15 mouse cellular contexts compared by ENCODE assay signal in genomic region chr1:184059814-184060213, GRCm38 (mm10). TPM values are rescaled to one million over a fixed set of nuclear protein-coding genes. Genes with fewer than 3 reads are reported as not detected.
DNase-seq lines count a peak whose midpoint lies in the region; ATAC-seq and TF ChIP-seq lines count a peak whose summit lies in the region.
"Had no signal": no experiment of that assay in that cellular context is flagged by ENCODE, and none has a peak within 500 bp of the region (broad histone marks: within the 10 kb centered on the region; RNA-seq: fewer than 3 reads in every experiment).

No protein-coding gene starts in this region.

- H3K36me3 ChIP-seq in limb, embryonic 13.5 days: no peaks in the 10 kb centered on the region
- no peaks in the 10 kb centered on the region for H3K36me3 ChIP-seq in limb, embryonic 10.5 days
- H3K36me3 ChIP-seq in C2C12 (ENCODE audit: control insufficient read depth, insufficient read depth): peaks cover 30% of the 10 kb centered on the region
- no peaks in the 10 kb centered on the region for H3K36me3 ChIP-seq in limb, embryonic 15.5 days
- no peaks in the 10 kb centered on the region for H3K36me3 ChIP-seq in forebrain, embryonic 14.5 days (ENCODE audit: control insufficient read depth, insufficient read depth, low read length)
- H3K36me3 ChIP-seq: embryonic facial prominence, embryonic 12.5 days had no signal

- ATAC-seq in limb, embryonic 13.5 days (ENCODE audit: low FRiP score, low read depth): peak; percentile 40; the same call in 1 of the 2 replicates
- no peak for ATAC-seq in limb, embryonic 15.5 days (ENCODE audit: insufficient number of reproducible peaks, low FRiP score, low TSS enrichment, low read depth)
- ATAC-seq in forebrain, embryonic 14.5 days: no peak
- ATAC-seq: inflammation-experienced regulatory T-cells, adult 6 months had no signal

- H3K4me3 ChIP-seq in gastrocnemius, adult 2 months: no peak overlapping the region
- no peak overlapping the region for H3K4me3 ChIP-seq in limb, embryonic 13.5 days
- H3K4me3 ChIP-seq in limb, embryonic 10.5 days: no peak overlapping the region
- no peak overlapping the region for H3K4me3 ChIP-seq in C2C12 (ENCODE audit: insufficient read depth, poor library complexity, severe bottlenecking)
- H3K4me3 ChIP-seq in limb, embryonic 15.5 days: no peak overlapping the region
- H3K4me3 ChIP-seq in forebrain, embryonic 14.5 days (ENCODE audit: low read depth, low read length): no peak overlapping the region
- H3K4me3 ChIP-seq: embryonic facial prominence, embryonic 12.5 days had no signal

- peaks cover 91% of the 10 kb centered on the region for H3K79me2 ChIP-seq in C2C12 (ENCODE audit: control insufficient read depth, insufficient read depth)

- no peaks in the 10 kb centered on the region for H3K9me3 ChIP-seq in limb, embryonic 13.5 days
- no peaks in the 10 kb centered on the region; the same call in 1 of the 2 replicates for H3K9me3 ChIP-seq in limb, embryonic 10.5 days (replicated peaks)
- no peaks in the 10 kb centered on the region for H3K9me3 ChIP-seq in limb, embryonic 15.5 days
- H3K9me3 ChIP-seq in forebrain, embryonic 14.5 days (replicated peaks; ENCODE audit: control insufficient read depth, low read length): no peaks in the 10 kb centered on the region
- H3K9me3 ChIP-seq: embryonic facial prominence, embryonic 12.5 days had no signal

- intact Hi-C loops in gastrocnemius, adult 2 months (cut with DNase I): no loop called here
- intact Hi-C loops in gastrocnemius, postnatal 36 days (cut with DNase I): no loop called here

- H3K27ac ChIP-seq in gastrocnemius, adult 2 months: peak overlapping the region; percentile 82
- no peak overlapping the region for H3K27ac ChIP-seq in limb, embryonic 13.5 days
- H3K27ac ChIP-seq in limb, embryonic 10.5 days: no peak overlapping the region
- H3K27ac ChIP-seq in limb, embryonic 15.5 days: peak overlapping the region; percentile 18; the same call in 1 of the 2 replicates
- H3K27ac ChIP-seq in forebrain, embryonic 14.5 days (ENCODE audit: low read depth, low read length): no peak overlapping the region

- H3K4me2 ChIP-seq in limb, embryonic 13.5 days (replicated peaks): no peak overlapping the region
- no peak overlapping the region for H3K4me2 ChIP-seq in limb, embryonic 15.5 days
- H3K4me2 ChIP-seq in forebrain, embryonic 14.5 days (ENCODE audit: low read length): no peak overlapping the region
- H3K4me2 ChIP-seq: embryonic facial prominence, embryonic 12.5 days had no signal

- no peak overlapping the region for H3K9ac ChIP-seq in limb, embryonic 13.5 days
- no peak overlapping the region for H3K9ac ChIP-seq in limb, embryonic 15.5 days
- no peak overlapping the region for H3K9ac ChIP-seq in forebrain, embryonic 14.5 days (ENCODE audit: low read length)
- H3K9ac ChIP-seq: embryonic facial prominence, embryonic 12.5 days had no signal

- H3K27me3 ChIP-seq in limb, embryonic 13.5 days: no peaks in the 10 kb centered on the region
- no peaks in the 10 kb centered on the region for H3K27me3 ChIP-seq in limb, embryonic 10.5 days (ENCODE audit: low read depth, poor library complexity, severe bottlenecking)
- H3K27me3 ChIP-seq in C2C12 (ENCODE audit: control insufficient read depth, insufficient read depth, insufficient read length): no peaks in the 10 kb centered on the region
- H3K27me3 ChIP-seq in limb, embryonic 15.5 days: no peaks in the 10 kb centered on the region
- H3K27me3 ChIP-seq in forebrain, embryonic 14.5 days (replicated peaks; ENCODE audit: control insufficient read depth, insufficient read depth, low read length): no peaks in the 10 kb centered on the region
- H3K27me3 ChIP-seq: embryonic facial prominence, embryonic 12.5 days had no signal

- no peak for DNase-seq in gastrocnemius, adult 2 months
- no peak for DNase-seq in gastrocnemius, postnatal 36 days
- DNase-seq in limb, embryonic 10.5 days (ENCODE audit: low spot score): no peak
- no peak for DNase-seq in forebrain, embryonic 14.5 days (ENCODE audit: low spot score)
- no peak for DNase-seq in spleen, postnatal 14 days (ENCODE audit: low spot score in 2 of 2)
- DNase-seq: cerebellum, adult 11-12 months; gastrocnemius, postnatal 14 days; right cerebral cortex, adult 18-20 months; thymus, adult 2 months had no signal

- 76% methylated on average over 3 of the region's 3 CpGs for WGBS in limb, embryonic 13.5 days
- 92% methylated on average over 3 of the region's 3 CpGs for WGBS in limb, embryonic 10.5 days
- 80% methylated on average over 3 of the region's 3 CpGs for WGBS in limb, embryonic 15.5 days
- 95% methylated on average over 3 of the region's 3 CpGs for WGBS in forebrain, embryonic 14.5 days

- peaks cover 32% of the 10 kb centered on the region for H3K79me3 ChIP-seq in C2C12 (ENCODE audit: low read depth)

- no peaks in the 10 kb centered on the region for H3K4me1 ChIP-seq in limb, embryonic 13.5 days
- H3K4me1 ChIP-seq in limb, embryonic 10.5 days: no peaks in the 10 kb centered on the region
- no peaks in the 10 kb centered on the region for H3K4me1 ChIP-seq in limb, embryonic 15.5 days
- no peaks in the 10 kb centered on the region for H3K4me1 ChIP-seq in forebrain, embryonic 14.5 days (ENCODE audit: control insufficient read depth, insufficient read depth, low read length)
- H3K4me1 ChIP-seq: embryonic facial prominence, embryonic 12.5 days had no signal

- TF ChIP-seq CTCF in gastrocnemius, adult 2 months (IDR thresholded peaks at IDR 0.05): no peak
- no peak for TF ChIP-seq CTCF in C2C12 (IDR thresholded peaks at IDR 0.05; ENCODE audit: control insufficient read depth, insufficient read depth, insufficient read length)

- no peak overlapping the region for H3ac ChIP-seq in C2C12 (ENCODE audit: control insufficient read depth, insufficient read length, low read depth)

TF ChIP-seq in C2C12, 6 proteins besides CTCF, POLR2A, EP300 and RAD21:
- TF ChIP-seq MYOD1 (IDR thresholded peaks at IDR 0.05; ENCODE audit: control insufficient read depth, insufficient read length, low read depth): peak; percentile 78
- no peak for TF ChIP-seq CEBPB (IDR thresholded peaks at IDR 0.05; ENCODE audit: low read depth)

RNA-seq across cellular contexts. Expression of gene 1700056E22Rik, which starts 25.7 kb away (rescaled TPM):
- under 1 TPM; 0.18 to 0.42 TPM for total RNA-seq in gastrocnemius, adult 2 months (2021)
- total RNA-seq in gastrocnemius, postnatal 36 days (2021): under 1 TPM; 0.67 to 0.82 TPM
- 1.8 and 2.4 TPM in 2 replicates for polyA plus RNA-seq in limb, embryonic 13.5 days (2015; fragmentation: Nextera tagmentation; extraction: Ambion mirVana)
- 0.56 and 0.96 TPM in 2 replicates for polyA plus RNA-seq in limb, embryonic 10.5 days (2016; fragmentation: Nextera tagmentation; extraction: Ambion mirVana)
- polyA plus RNA-seq in C2C12 (2012; fragmentation: generic; extraction: Trizol): 0.90 TPM
- polyA plus RNA-seq in limb, embryonic 15.5 days (2015; fragmentation: Nextera tagmentation; extraction: Ambion mirVana): 1.2 and 1.6 TPM in 2 replicates
- 0.38 and 0.72 TPM in 2 replicates for polyA plus RNA-seq in forebrain, embryonic 14.5 days (2014; fragmentation: Nextera tagmentation; extraction: Ambion mirVana)
- total RNA-seq: megakaryocyte-erythroid progenitor cell, adult 5-6 weeks had no signal

RNA-seq across cellular contexts. Expression of gene Dusp10, which starts 46.7 kb away (rescaled TPM):
- 10 to 100 TPM; 18.4 to 25.0 TPM for total RNA-seq in gastrocnemius, adult 2 months (2021)
- total RNA-seq in gastrocnemius, postnatal 36 days (2021): 10 to 100 TPM; 27.3 to 47.1 TPM
- 13.2 and 13.4 TPM in 2 replicates for polyA plus RNA-seq in limb, embryonic 13.5 days (2015; fragmentation: Nextera tagmentation; extraction: Ambion mirVana)
- polyA plus RNA-seq in limb, embryonic 10.5 days (2016; fragmentation: Nextera tagmentation; extraction: Ambion mirVana): 3.1 and 3.5 TPM in 2 replicates
- polyA plus RNA-seq in C2C12 (2012; fragmentation: generic; extraction: Trizol): 9.1 TPM
- 17.2 and 20.4 TPM in 2 replicates for polyA plus RNA-seq in limb, embryonic 15.5 days (2015; fragmentation: Nextera tagmentation; extraction: Ambion mirVana)
- polyA plus RNA-seq in forebrain, embryonic 14.5 days (2014; fragmentation: Nextera tagmentation; extraction: Ambion mirVana): 6.2 and 7.2 TPM in 2 replicates

Comparison
In these comparisons a context has a peak if more than half of its experiments do, and no peak if none do; other contexts are left out.
1. H3K27ac ChIP-seq: peak in gastrocnemius, adult 2 months (single experiment) and limb, embryonic 15.5 days (single experiment); none in limb, embryonic 13.5 days (single experiment), limb, embryonic 10.5 days (single experiment) and forebrain, embryonic 14.5 days (single experiment).